Mouse (Mus musculus): ENCODE measurements around the gene Psg16.

Psg16 gene

DNA sequence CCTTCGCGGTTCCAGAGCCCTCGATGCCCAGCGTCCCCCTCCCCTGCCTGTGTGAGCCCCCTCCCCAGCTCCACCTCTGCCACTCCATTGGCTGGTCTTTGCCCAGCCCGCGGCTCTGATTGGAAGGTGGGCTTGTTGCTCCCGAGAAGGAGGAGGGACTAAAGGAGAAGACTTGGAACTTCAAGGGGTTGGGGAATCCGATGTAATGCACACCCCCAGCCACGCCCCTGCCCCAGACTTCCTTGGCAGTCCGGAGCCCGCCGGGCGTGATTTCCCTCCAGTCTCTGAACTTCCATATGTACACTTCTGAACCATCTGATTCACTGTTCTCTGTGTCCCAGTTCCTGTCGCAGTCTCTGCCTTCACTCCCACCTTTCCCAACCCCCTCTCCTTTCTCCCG, 11.5 kb upstream of the Psg16 start, which contains the start of gene Hif3a:
Hif3a (minus strand) TSS at position 39 of the 400 bp plus-strand sequence.
- no peak for TF ChIP-seq GATA4 (IDR thresholded peaks at IDR 0.05; ENCODE audit: insufficient replicate concordance, low read length)

DNA sequence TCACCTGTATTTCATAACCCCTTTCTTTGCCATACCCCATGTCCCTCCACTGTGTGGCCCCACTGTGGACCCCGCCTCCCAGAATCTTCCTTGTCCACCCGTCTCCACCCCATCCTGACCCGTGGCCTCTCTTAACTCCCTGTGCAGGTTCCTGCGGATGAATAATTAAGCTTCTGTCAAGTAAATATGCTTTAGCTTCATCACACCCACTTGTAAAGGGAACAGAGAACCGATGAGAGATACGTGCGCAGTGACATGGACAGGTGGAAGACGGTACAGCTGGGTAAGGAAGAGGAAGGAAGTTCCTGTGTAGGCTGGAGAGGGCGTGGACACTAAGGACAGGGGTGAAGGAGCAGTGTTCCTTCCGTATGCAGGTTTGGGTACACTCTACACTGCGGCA, 11.0 kb upstream of the Psg16 start:
- no peak for TF ChIP-seq GATA4 (IDR thresholded peaks at IDR 0.05; ENCODE audit: insufficient replicate concordance, low read length)

DNA sequence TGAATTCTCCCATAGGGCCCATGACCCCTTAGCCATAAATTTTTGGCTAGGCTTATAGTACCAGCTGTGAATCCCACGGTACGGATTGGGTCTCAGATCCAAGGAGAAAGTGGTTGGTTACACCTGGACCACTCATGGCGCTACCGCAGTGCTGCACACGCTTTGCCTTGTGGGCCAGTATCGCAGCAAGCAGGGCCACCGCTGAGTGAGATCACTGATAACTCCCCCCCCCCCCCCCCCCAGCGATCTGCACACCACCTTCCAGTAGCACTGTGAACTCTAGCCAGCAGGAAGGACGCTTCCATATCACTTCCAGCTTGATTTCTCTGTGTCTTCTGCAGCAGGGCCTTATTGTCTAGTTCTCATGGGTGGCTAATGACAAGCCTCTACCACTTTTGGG, 8.2 kb upstream of the Psg16 start:
- no peak for TF ChIP-seq GATA4 (IDR thresholded peaks at IDR 0.05; ENCODE audit: insufficient replicate concordance, low read length)

DNA sequence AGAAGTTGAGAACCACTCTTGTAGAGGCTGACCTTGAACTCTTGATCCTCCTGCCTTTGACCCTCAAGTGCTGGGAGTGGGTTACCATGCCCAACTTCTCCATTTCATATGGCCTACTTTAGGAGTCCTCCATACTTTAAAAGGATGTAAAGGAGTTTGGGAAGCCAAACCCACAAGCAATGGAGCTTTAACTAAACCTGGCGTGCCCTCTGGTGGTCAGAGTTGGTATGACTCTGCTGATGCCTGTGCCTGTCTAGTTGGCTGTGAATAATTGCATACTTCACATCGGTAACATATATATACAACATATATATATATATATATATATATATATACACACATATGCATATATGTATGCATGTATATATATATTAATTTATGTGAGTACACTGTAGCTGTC, 7.4 kb upstream of the Psg16 start:
- no peak for TF ChIP-seq GATA4 (IDR thresholded peaks at IDR 0.05; ENCODE audit: insufficient replicate concordance, low read length)

DNA sequence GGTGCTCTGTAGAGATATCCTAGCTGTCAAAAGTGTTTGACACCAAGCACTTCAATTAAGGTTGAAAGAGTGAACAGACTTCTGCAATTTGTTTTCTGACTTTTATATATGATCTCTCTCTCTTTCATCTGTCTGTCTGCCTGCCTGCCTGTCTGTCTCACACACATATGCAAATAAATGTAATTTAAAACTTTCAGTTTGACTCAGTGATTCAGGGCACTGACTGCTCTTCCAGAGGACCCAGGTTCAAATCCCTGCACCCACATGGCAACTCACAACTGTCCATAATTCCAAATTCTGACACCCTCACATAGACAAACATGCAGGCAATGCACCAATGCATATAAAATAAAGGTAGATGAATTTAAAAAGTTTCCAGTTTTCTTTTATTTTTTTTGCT, 6.8 kb upstream of the Psg16 start:
- no peak for TF ChIP-seq GATA4 (IDR thresholded peaks at IDR 0.05; ENCODE audit: insufficient replicate concordance, low read length)

DNA sequence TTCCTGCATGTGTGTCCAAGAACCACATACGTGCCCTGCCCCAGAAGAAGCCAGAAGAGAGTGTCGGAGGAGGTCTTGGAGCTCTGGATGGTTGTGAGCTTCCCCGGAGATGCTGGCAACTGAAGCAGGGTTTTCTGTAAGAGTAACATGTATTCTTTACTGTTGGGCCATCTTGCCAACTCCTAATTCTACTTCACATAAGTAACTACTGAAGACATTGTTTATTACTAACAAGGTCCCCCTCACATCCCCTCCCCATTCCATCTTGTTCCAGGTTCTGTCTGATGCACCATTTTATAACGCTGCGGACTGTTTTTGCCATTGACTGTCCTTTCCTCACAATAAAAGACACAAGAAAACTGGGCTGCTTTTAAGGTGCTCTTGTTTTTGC, 332 bp upstream of the Psg16 start:
- TF ChIP-seq GATA4 (IDR thresholded peaks at IDR 0.05; ENCODE audit: insufficient replicate concordance, low read length), result no peak

DNA sequence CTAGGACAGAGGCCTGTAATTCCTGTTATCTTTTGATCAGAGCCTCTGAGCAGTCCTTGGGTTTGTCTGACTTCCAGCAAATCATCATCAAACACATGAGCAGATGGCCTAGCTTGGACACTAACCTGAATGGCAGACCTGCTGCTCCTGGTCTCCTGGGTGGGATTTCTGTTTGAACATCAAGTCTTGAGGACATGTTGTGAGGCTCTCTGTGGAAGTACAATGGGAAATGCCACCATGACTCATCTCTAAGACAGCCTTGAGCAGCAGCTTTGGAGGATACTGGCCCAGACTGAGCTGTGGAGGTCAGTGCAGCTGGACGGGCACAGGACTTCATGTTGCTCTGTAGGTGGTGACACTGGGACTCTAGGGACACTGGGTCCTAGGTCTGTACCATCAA, 2.7 kb downstream of the Psg16 start:
- TF ChIP-seq GATA4 (IDR thresholded peaks at IDR 0.05; ENCODE audit: insufficient replicate concordance, low read length), result no peak

DNA sequence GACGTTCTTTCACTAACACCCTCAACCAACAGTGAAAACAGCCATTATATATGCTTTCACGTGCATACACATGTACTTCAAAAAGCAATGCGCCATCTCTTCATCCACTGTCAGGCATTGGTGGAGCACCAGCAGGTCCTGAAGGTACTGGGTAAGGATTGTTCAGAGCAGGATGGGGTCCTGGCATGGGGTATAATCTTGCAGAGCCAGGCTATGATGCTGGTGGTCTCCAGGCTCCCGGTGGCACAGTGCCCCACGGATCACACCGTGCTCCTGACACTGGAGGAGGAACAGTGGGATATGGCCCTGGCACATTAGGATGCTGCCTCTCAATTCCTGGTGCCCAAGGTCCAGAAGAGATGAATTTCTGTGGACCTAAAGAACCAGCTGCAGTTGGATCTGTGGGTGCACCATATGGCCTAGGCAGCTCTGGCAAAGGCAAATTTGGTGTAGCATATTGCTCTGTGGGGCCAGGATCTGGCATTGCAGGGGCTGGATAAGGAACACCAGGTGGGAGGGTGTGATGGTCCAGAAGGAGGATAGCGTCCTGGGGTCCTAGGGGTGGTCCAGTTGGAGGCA, 4.3 kb downstream of the Psg16 start:
- no peak for TF ChIP-seq GATA4 (IDR thresholded peaks at IDR 0.05; ENCODE audit: insufficient replicate concordance, low read length)

DNA sequence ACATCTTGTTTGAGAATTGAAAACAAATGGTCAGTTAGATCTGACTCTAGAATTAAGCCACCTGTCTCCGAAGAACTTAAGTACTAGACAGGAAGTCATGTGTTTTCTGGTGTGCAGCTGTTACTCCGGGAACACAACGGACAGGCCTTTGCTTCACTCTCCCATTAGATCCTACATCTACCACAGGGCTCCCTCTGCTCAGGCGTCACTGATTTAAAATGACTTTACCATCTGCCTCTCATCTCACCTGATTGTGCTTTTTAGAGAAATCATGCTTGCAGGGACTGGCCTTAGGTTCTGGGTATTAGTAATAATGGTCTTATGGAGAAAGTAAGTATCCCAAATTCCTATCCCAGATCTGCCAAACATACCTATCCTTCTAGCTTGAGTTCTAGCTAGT, 8.9 kb downstream of the Psg16 start:
- no peak for TF ChIP-seq GATA4 (IDR thresholded peaks at IDR 0.05; ENCODE audit: insufficient replicate concordance, low read length)

DNA sequence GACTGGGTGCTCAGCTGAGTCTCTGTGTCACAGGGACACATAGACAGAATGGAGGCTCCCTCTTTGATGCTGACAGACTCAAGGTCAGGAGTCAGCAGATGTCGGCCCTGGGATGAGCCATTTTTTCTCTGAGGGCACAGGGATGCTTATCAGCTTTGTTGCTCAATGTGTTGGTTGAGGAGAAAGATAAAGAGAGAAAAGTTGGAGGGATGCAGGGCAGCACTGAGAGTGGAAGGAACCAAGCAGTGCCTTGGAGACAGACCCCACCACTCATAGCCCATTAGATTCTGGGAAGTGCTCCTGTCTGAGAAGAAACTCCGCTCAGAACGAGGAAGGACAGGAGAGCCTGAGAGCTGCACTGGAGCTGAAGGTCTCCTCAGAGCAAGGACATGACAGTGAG, 13.9 kb downstream of the Psg16 start:
- no peak for TF ChIP-seq GATA4 (IDR thresholded peaks at IDR 0.05; ENCODE audit: insufficient replicate concordance, low read length)

DNA sequence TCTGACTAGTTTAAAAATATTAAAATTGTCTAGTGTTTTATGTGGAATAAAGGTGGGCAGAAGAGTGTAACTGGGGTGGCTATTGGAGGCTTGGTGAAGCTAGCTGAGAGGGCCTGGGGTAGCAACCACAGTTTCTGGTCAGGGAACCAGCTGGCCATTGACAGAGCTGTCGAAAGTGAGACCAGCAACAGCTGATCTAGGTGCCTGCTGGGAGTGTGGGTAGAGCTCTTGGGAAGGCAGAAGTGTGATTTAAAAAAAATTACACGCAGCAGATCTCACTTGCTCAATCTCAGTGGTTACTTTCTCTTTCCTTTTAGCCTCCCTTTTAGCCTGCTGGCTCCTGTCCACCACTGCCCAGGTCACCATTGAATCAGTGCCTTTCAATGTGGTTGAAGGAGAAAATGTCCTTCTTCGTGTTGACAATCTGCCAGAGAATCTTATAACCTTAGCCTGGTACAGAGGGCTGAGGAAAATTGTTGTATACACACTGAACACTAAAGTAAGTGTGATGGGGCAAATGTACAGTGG, 16.3 kb downstream of the Psg16 start:
- TF ChIP-seq GATA4 (IDR thresholded peaks at IDR 0.05; ENCODE audit: insufficient replicate concordance, low read length), result no peak

DNA sequence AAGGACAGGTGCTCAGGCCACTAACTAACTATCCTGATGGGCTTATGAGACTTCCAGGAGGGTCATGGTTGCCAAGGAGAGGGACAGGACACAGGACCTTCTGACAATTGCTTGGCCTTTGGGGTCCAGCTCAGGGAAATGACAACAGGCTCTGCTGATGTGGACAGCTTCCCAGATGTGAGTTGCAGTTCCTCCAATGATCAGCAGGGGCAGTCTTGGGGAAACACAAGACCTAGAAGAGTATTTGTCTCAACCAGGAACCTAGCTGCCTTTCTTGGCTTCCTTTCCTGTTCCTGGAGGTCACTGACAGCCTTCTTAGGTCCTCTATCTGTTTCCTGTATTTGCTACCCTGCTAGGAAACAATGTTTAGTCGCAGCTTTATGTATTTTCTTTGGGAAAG, 17.4 kb downstream of the Psg16 start:
- no peak for TF ChIP-seq GATA4 (IDR thresholded peaks at IDR 0.05; ENCODE audit: insufficient replicate concordance, low read length)

DNA sequence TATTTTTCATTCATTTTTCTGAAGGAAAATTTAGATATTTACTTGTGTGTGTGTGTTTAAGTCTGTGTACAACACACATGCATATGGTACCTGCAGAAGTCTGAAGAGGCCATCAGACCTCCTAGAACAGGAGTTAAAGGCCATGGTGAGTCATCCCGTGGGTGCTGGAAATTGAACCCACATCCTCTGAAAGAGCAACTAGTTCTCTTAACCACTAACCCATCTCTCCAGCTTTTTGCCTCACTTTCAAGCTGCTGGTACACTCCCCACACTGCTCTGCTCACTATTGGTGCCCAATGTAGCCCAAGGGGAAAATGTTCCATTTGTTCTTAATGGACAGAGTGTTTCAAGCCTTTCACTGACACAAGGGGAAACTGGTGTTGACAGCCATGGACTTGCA, 61.5 kb downstream of the Psg16 start:
- TF ChIP-seq GATA4 (IDR thresholded peaks at IDR 0.05; ENCODE audit: insufficient replicate concordance, low read length), result no peak

DNA sequence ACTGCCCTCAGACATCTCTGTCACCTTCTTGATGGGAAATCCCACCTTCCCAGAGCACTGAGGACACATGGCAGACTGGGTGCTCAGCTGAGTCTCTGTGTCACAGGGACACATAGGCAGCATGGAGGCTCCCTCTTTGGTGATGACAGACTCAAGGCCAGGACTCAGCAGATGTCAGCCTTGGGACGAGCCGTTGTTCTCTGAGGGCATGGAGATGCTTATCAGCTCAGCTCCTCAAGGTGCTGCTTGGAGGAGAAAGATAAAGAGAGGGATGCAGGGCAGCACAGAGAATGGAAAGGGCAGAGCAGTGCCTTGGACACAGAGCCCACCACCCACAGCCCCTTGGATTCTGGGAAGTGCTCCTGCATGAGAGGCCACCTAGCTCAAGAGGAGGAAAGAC, 76.1 kb downstream of the Psg16 start, which contains the start of gene Ceacam3:
Ceacam3 (plus strand) TSS at position 352 of the 400 bp plus-strand sequence.
- no peak for TF ChIP-seq GATA4 (IDR thresholded peaks at IDR 0.05; ENCODE audit: insufficient replicate concordance, low read length)

DNA sequence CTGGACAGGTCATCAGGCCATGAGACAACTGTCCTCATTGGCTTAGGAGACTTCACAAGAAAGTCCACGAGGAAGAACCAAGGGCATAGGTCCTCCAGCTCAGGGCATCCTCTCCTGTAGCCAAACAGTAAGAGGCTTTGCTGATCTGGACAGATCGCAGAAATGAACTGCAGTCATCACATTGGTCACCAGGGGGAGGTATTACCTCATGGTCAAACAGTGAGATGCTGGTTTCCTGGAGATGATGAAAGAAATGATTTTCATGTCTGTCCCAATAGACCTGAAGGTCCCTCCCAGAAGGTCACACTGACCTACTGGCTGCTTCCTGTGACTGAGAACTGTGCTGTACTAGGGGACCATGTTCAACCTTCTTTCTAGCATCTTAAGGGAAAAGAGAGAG, 81.8 kb downstream of the Psg16 start:
- no peak for TF ChIP-seq GATA4 (IDR thresholded peaks at IDR 0.05; ENCODE audit: insufficient replicate concordance, low read length)

DNA sequence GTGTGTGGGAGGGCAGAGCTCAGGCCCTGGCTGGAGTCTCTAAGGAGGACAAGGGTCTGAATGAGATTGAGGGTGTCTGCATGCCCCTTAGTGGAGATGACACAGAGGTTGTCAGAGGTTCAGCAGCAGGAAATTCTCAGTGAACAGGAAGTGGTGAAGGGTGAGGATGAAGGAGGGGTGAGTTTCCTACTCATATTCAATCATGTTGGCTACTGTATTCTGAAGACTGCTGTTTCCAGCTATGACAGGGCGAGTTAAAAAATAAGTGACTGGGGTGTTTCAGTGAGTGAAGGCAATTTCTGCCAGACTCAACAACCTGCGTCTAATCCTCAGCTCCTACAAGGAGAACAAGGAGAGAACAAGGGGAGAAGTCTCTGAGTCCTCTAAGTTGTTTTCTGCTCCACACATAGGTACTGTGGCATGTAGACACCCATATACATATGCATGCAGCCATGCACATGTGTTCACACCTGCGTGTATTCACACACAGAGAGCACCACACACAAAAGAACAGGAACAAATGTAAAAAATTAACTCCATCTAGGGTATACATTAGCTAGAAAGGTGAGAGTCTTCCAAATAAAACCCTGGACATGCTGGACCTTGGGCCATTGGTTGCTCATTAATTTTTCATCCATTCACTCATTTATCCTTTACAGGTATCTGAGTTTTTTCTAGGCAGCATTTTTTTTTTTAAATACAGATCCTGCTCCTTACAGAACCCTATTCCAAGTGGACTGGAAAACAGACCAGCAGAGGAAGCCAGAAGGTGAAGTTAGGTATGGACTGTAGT, 83.2 kb downstream of the Psg16 start:
- TF ChIP-seq GATA4 (IDR thresholded peaks at IDR 0.05; ENCODE audit: insufficient replicate concordance, low read length), result no peak
